Mouse (Mus musculus) liver, postnatal 0 days (tissue): Measurements from ENCODE around the gene Zfp553.

Experiments used
- CTCF ChIP-seq: sonication (generic); IDR thresholded peaks from 2 replicates; pipeline ENCODE4 v1.5.1; 2016; ENCODE audit warnings: antibody characterized with exemption, low read depth
- EP300 ChIP-seq: IDR thresholded peaks from 2 replicates; pipeline ENCODE4 v1.6.1; 2016; ENCODE audit warnings: antibody characterized with exemption, low read depth, mild to moderate bottlenecking

DNA sequence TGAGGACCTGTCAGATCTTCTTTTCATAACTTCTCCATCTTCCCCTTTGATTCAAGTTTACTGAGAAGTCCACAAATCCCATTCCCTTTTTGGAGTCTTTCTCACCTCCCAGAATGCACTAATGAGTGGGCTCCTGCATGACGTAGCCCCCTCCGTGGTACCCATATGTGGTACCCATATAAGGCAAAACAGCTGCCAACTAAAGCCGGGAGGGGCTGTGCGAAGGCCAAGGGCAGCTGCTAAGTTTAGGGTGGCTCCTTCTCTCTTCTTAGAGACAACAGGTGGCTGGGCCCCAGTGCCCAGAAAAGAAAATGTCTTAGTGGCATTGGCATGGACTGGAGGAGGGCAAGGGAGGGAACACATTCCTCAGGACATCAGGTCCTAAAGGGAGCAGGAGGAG is 22.6 kb upstream of the Zfp553 start:
- TF ChIP-seq CTCF (no peak), EP300 (no peak)
